Mouse (Mus musculus) CH12.LX (cell line): Measurements from ENCODE around the gene Sgms1. TPM values are rescaled to one million over a fixed set of nuclear protein-coding genes. Genes with fewer than 3 reads are reported as not detected.

Source experiments
- DNase-seq: peaks from one replicate; pipeline ENCODE4 v3.0.0-alpha.2; 2013; ENCODE audit errors: extremely low read depth
- H3K27ac ChIP-seq: 2 replicates; pipeline ENCODE4 v1.5.1; 2012; ENCODE audit warnings: low read depth, mild to moderate bottlenecking, control low read depth, moderate library complexity; ENCODE audit not compliant: insufficient read depth
- H3K27me3 ChIP-seq: replicated peaks from 2 replicates; pipeline ENCODE3; 2012; ENCODE audit warnings: inconsistent platforms
- H3K36me3 ChIP-seq, 2 experiments: replicated peaks in 1 of 2; 2 replicates each; pipeline versions ENCODE3 to v1.6.1; 2012; ENCODE audit warnings: inconsistent platforms in 1 of 2, low read length in 1 of 2, mild to moderate bottlenecking in 1 of 2, mixed read lengths in 1 of 2, moderate library complexity in 1 of 2; ENCODE audit not compliant: control insufficient read depth in 1 of 2, insufficient read depth in 1 of 2
- H3K4me1 ChIP-seq, 2 experiments: 2 replicates each; pipeline ENCODE4 v1.6.1; 2012; ENCODE audit warnings: inconsistent platforms in 1 of 2, moderate library complexity in 1 of 2; ENCODE audit not compliant: insufficient read depth in 2 of 2, control insufficient read depth in 1 of 2
- H3K4me2 ChIP-seq: 2 replicates; pipeline ENCODE4 v1.6.1; 2012; ENCODE audit warnings: low read depth, mild to moderate bottlenecking, control low read depth; ENCODE audit not compliant: poor library complexity, insufficient read depth, severe bottlenecking
- H3K4me3 ChIP-seq, 3 experiments: fragments of 150-350 bp in 1 of 3; sonication (generic) in 1 of 3; replicated peaks in 1 of 3; 2 replicates each; pipeline versions ENCODE3 to v1.5.1; 2011 to 2012; ENCODE audit warnings: low read depth in 2 of 3, low read length in 2 of 3, mild to moderate bottlenecking in 2 of 3, moderate library complexity in 2 of 3, control low read depth in 1 of 3, improper control_type of control experiment in 1 of 3, inconsistent platforms in 1 of 3, mixed read lengths in 1 of 3; ENCODE audit not compliant: poor library complexity in 1 of 3
- H3K79me2 ChIP-seq: replicated peaks from 2 replicates; pipeline ENCODE4 v1.6.1; 2012; ENCODE audit warnings: mild to moderate bottlenecking, moderate library complexity; ENCODE audit not compliant: control insufficient read depth, poor library complexity, insufficient read depth, severe bottlenecking; ENCODE audit errors: extremely low read depth
- H3K9ac ChIP-seq: 2 replicates; pipeline ENCODE4 v1.6.1; 2012; ENCODE audit warnings: low read depth, mild to moderate bottlenecking, control low read depth, moderate library complexity; ENCODE audit not compliant: insufficient read depth
- H3K9me3 ChIP-seq: replicated peaks from 2 replicates; pipeline ENCODE3; 2012; ENCODE audit warnings: low read length, inconsistent platforms, mixed read lengths
- BHLHE40 ChIP-seq: IDR thresholded peaks from 2 replicates; pipeline ENCODE4 v1.6.1; 2011; ENCODE audit warnings: mild to moderate bottlenecking, low read depth, low read length, improper control_type of control experiment
- CHD1 ChIP-seq: IDR thresholded peaks from 2 replicates; pipeline ENCODE4 v1.6.1; 2012; ENCODE audit warnings: low read depth, low read length, improper control_type of control experiment, inconsistent platforms
- E2F4 ChIP-seq: IDR thresholded peaks from 2 replicates; pipeline ENCODE4 v1.6.1; 2011; ENCODE audit warnings: low read depth, low read length, improper control_type of control experiment; ENCODE audit not compliant: insufficient replicate concordance
- ELF1 ChIP-seq: IDR thresholded peaks from 2 replicates; pipeline ENCODE4 v1.6.1; 2014; ENCODE audit warnings: low read depth, mild to moderate bottlenecking, inconsistent platforms, low read length, improper control_type of control experiment
- EP300 ChIP-seq: IDR thresholded peaks from 2 replicates; pipeline ENCODE4 v1.6.1; 2011; ENCODE audit warnings: low read length, improper control_type of control experiment
- HCFC1 ChIP-seq: IDR thresholded peaks from 2 replicates; pipeline ENCODE4 v1.6.1; 2012; ENCODE audit warnings: low read depth, mild to moderate bottlenecking, inconsistent platforms, low read length, improper control_type of control experiment
- JUND ChIP-seq: conservative IDR thresholded peaks from 2 replicates; pipeline ENCODE4 v1.6.1; 2011; ENCODE audit warnings: low read depth, low read length, improper control_type of control experiment
- KAT2A ChIP-seq: IDR thresholded peaks from 2 replicates; pipeline ENCODE4 v1.6.1; 2012; ENCODE audit warnings: low read length, improper control_type of control experiment, inconsistent platforms; ENCODE audit not compliant: insufficient replicate concordance
- MAX ChIP-seq: IDR thresholded peaks from 2 replicates; pipeline ENCODE4 v1.6.1; 2011; ENCODE audit warnings: low read length, improper control_type of control experiment
- MAZ ChIP-seq: IDR thresholded peaks from 2 replicates; pipeline ENCODE4 v1.6.1; 2012; ENCODE audit warnings: low read depth, mild to moderate bottlenecking, inconsistent platforms, low read length, improper control_type of control experiment, moderate library complexity
- MXI1 ChIP-seq: IDR thresholded peaks from 2 replicates; pipeline ENCODE4 v1.6.1; 2011; ENCODE audit warnings: mild to moderate bottlenecking, low read depth, low read length, improper control_type of control experiment
- MYC ChIP-seq: IDR thresholded peaks from 2 replicates; pipeline ENCODE4 v1.6.1; 2011; ENCODE audit warnings: low read depth, mild to moderate bottlenecking, improper control_type of control experiment, low read length
- NELFE ChIP-seq: IDR thresholded peaks from 2 replicates; pipeline ENCODE4 v1.6.1; 2011; ENCODE audit warnings: low read depth, low read length, improper control_type of control experiment
- SIN3A ChIP-seq: IDR thresholded peaks from 2 replicates; pipeline ENCODE4 v1.6.1; 2012; ENCODE audit warnings: low read length, improper control_type of control experiment, inconsistent platforms
- UBTF ChIP-seq: IDR thresholded peaks from 2 replicates; pipeline ENCODE4 v1.6.1; 2012; ENCODE audit warnings: low read depth, mild to moderate bottlenecking, inconsistent platforms, low read length, improper control_type of control experiment, moderate library complexity
- USF1 ChIP-seq: IDR thresholded peaks from 2 replicates; pipeline ENCODE4 v1.6.1; 2014; ENCODE audit warnings: low read depth, mild to moderate bottlenecking, inconsistent platforms, low read length, improper control_type of control experiment
- ZC3H11A ChIP-seq: IDR thresholded peaks from 2 replicates; pipeline ENCODE4 v1.6.1; 2012; ENCODE audit warnings: low read depth, mild to moderate bottlenecking, inconsistent platforms, low read length, improper control_type of control experiment
- ZMIZ1 ChIP-seq: IDR thresholded peaks from 2 replicates; pipeline ENCODE4 v1.6.1; 2012; ENCODE audit warnings: low read depth, mild to moderate bottlenecking, inconsistent platforms, low read length, improper control_type of control experiment
- dilution Hi-C: fragments of 300-500 bp; cut with MboI; formaldehyde crosslinking; loops from 2 replicates; pipeline ENCODE4 v1.14.3; 2020; ENCODE audit warnings: low sequenced_read_pairs; ENCODE audit not compliant: extremely low pct_unique_long_range_greater_than_20kb, extremely low pct_ligation_motif_present
- in situ Hi-C: fragments of 300-500 bp; cut with MboI; formaldehyde crosslinking; loops from 3 replicates; pipeline ENCODE4 v1.14.3; 2019; ENCODE audit warnings: low sequenced_read_pairs, low pct_ligation_motif_present, low pct_unique_long_range_greater_than_20kb, mixed read lengths
- polyA plus RNA-seq: library from polyadenylated mRNA; unstranded; fragments of >175 nt; gene quantifications from 2 replicates; pipeline ENCODE4 v1.2.1, GENCODE M21; 2012; ENCODE audit warnings: low read depth; ENCODE audit not compliant: insufficient read length
- total RNA-seq, 2 experiments: library from RNA; depleted of rRNA; stranded (reverse); fragments of 300-350 nt in 1 of 2; fragments of >200 nt in 1 of 2; gene quantifications; 2 replicates each; pipeline ENCODE4 v1.2.3; 2012 to 2014

Sgms1 gene
- total and polyA plus RNA-seq, 3 experiments = 1.4 to 1.8 (median 1.8) TPM

DNA sequence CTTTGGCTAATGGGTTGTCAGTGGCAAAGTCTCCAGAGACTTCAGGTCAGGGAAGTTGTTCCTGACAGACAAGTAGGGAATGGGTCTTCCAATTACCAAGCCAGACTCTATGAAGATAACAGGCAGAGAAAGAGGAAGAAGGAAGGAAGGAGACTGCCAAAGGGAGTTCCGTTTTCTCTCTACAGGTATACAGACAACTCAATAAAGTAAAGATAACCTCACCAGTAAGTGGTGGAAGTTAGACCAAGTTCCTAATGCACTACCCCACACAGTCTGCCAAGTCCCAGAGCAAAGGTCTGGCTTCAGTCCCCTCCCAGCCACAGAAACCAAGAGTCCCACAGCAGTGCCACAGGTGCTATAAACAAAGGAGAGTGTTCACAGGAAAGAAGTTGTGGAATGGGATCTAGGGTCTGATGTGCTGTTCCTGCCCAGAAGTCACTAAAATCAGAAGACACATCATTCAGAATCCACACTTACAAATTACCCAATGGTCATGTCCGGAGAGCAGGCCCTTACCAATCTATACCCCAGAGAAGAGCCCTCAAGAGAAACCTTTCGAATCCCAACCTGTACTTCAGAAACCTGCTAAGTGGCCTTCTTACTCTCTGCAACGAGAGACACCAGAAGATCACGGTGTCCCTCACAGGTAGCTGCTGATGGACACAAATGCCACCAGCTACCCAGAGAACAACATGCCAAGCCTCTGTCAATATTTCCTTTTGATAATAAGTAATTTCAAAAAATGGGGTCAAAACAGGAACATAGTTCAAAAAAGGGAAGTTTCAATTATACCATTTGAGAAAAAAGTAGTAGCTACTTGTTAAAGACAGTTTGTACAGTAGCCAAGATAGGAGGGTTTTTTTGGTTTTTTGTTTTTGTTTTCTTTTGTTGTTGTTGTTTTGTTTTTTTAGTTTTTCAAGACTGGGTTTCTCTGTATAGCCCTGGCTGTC lies 140.1 kb downstream of the Sgms1 start:
- no peak overlapping the region for H3K27ac ChIP-seq
- no peak overlapping the region for H3K9ac ChIP-seq
- no peak overlapping the region for H3K4me3 ChIP-seq
- no peaks in the 10 kb centered on the region for H3K36me3 ChIP-seq
- peaks cover 17 to 49% of the 10 kb centered on the region in 2 experiments; a peak in 3 of 4 replicates for H3K4me1 ChIP-seq
- no peak overlapping the region for H3K4me2 ChIP-seq
- no peak for DNase-seq
- no peaks in the 10 kb centered on the region for H3K9me3 ChIP-seq
- H3K27me3 ChIP-seq = no peaks in the 10 kb centered on the region
- in situ Hi-C loops = no loop called here
- dilution Hi-C loops = no loop called here
- TF ChIP-seq MAX = no peak
- TF ChIP-seq E2F4 = no peak
- no peak for TF ChIP-seq KAT2A
- no peak for TF ChIP-seq USF1
- TF ChIP-seq SIN3A = no peak
- H3K79me2 ChIP-seq = no peaks in the 10 kb centered on the region

DNA sequence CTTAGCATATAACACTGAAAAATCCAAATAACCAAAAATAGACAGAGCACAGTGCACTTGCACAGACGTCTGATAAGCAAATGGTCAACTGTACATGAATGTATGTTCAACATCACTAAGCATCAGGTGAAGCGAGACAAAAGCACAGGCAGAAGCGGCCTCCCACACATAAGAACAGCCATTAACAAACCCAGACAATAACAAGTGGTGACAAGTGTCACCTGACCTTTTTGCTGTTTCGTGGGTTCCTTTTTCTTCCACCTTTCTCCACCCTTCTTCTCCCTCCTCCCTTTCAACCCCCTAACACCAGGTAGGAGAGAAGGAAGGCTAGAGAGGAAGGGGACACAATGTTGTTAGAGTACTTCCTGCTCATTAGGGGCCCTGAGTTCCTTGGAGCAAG lies 144.6 kb downstream of the Sgms1 start:
- in situ Hi-C loops (no loop called here), dilution Hi-C loops (no loop called here)
- H3K4me1 ChIP-seq = peaks cover 4 to 17% of the 10 kb centered on the region in 2 experiments; a peak in 2 of 4 replicates
- H3K79me2 ChIP-seq = no peaks in the 10 kb centered on the region
- H3K4me3 ChIP-seq = no peak overlapping the region
- no peaks in the 10 kb centered on the region for H3K9me3 ChIP-seq
- H3K36me3 ChIP-seq = no peaks in the 10 kb centered on the region
- DNase-seq = no peak
- TF ChIP-seq ZMIZ1 (no peak), ZC3H11A (no peak), BHLHE40 (no peak), JUND (no peak), MYC (no peak), EP300 (no peak), MAZ (no peak), UBTF (no peak), HCFC1 (no peak), CHD1 (no peak), NELFE (no peak), MXI1 (no peak), ELF1 (no peak)
- no peaks in the 10 kb centered on the region for H3K27me3 ChIP-seq
- no peak overlapping the region for H3K9ac ChIP-seq
- H3K4me2 ChIP-seq = no peak overlapping the region
- no peak overlapping the region for H3K27ac ChIP-seq
